Mouse (Mus musculus): ENCODE measurements around the gene Fyn. TPM values are rescaled to one million over a fixed set of nuclear protein-coding genes. Genes with fewer than 3 reads are reported as not detected.
A peak's percentile ranks its signal among the peaks of the same experiment; 100 is the strongest.

Fyn gene
- total RNA-seq, 2 experiments from 2014 or later: 13.3 to 17.8 TPM

DNA sequence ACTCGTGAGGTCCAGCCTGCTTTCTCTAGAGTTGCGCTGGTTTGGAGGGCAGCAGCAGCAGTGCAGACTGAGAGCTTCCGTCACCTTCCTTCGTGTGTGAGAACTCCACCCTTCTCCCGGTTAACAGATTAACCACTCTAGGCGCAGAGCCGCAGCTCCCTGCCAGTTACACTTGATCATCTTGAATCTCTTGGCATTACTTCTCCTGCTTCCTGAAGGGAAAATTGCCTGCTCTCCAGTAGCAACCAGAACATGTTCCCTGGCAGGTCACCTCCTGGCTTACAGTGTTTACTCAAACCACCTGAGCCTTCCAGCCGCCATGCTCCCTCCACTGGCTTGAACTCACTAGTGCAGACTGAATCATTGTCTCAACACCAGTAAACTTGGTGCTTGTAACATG, 94.1 kb downstream of the Fyn start:
- no peak for DNase-seq
- intact Hi-C loops (cut with DNase I; ENCODE audit: low total_unique reads): no loop called here

DNA sequence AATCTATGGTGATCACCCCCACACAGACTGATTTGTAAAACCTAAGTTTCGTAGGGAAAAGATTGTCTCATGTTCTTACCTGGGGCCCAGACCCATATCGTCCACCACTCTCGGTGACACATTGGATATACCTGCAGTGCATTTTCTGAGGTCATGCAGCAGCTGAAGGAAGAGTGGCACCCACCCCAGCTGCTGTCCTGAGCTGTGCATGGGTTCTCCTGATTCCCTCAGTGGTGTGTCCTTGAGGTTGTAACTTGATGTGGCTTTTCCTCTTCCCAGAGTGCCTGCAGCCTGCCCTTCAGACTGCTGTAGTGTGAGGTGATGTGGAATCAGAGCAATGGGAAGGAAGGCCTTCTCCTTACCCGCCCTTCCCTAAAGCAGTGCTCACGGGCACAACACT, 95.7 kb downstream of the Fyn start:
- no peak for DNase-seq
- intact Hi-C loops (cut with DNase I; ENCODE audit: low total_unique reads): no loop called here

DNA sequence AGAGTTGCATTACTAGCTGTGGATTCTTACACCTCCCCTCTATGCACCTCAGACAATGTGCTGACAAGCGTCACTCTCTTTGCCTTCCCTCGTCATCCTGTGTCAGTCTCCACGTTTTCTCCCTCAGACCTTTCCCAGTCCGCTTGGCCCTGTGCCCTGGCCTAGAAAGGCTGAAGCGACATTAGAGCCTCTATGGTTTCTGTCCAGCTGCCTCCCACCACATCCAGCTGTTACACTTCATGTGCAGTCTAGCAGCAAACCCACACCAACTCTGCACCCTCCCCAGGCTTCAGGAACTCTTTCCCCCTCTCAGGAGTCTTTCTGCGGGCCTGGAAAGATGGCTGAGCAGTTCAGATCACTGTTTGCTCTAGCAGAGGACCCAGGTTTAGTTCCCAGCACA, 98.7 kb downstream of the Fyn start:
- peak; percentile 89 for DNase-seq
- intact Hi-C loops (cut with DNase I; ENCODE audit: low total_unique reads): no loop called here

DNA sequence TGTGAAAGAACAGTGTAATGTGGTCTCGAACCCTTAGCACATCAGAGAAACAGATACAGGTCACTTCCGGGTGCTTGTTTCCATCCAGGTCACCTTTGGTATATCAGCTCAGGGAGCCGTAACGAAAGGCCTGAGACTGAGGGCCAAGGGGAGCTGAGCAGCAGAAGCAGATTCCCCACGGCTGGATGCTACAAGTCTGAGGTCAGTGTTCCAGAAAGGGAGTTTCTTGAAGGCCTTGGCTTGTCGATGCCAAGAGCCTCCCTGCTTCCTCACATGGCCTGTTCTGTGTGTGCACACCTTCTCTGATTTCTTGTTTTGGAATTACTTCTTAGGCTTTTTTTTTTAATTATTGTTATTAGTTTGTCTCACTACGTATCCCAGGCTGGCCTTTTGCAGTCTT, 99.2 kb downstream of the Fyn start:
- intact Hi-C loops (cut with DNase I; ENCODE audit: low total_unique reads): no loop called here

DNA sequence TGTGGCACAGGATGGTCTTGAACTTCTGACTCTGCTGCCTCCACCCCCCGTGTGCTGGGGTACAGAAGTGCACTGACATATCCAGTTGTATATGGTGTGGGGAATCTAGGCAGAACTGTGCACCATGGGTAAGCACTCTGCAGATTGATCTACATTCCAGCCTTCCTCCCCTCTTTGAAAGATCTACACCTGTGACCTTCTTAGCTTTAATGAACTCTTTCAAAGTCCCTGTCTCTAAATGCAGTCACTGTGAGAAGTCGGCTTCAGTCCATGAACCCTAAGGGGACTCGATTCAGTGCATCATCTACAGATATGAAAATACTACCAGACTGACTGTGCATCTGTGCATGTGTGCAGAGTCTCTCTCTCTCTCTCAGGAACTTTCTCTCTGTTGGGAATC, 99.9 kb downstream of the Fyn start:
- DNase-seq: no peak
- intact Hi-C loops (cut with DNase I; ENCODE audit: low total_unique reads): no loop called here

More for the DNA sequence above, 99.2 kb downstream of the Fyn start:
- DNase-seq: no peak

DNA sequence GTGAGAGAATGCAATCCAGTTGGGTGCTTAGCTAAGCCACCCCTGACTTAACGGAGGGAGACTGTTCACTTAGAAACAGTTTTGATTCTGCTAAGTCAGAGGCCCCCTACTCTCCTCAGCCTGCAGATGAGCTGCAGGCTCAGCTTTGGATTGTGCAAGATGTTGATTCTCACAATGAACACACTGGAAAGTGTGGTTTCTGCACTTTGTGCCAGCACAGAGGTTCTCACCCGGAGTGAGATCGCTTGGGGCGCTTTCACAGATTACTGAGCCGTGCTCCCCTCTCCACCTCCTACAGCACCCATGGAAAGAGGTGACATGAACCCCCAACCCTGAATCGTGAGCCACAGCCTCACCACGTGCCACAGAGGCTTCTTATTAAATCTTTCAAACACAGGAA, 100.7 kb downstream of the Fyn start:
- no peak for DNase-seq

DNA sequence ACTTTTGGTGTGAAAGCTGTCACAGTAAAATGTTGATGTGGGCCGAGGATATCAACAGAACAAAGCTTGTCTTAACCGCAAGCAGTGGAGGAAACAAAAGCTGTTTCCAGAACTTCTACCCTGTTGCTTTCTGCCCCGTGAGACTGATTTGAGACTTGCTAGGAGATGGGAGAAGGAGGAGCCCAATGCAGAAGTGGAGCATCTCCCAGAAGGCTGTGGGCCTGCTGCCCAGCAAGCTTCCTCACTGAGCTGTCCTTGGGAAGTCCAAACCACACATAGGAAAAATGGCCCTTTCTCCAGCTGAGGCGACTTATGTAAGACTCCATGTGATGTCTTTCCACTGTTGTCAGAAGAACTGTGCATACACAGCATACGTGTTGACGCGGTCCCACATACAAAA, 101.7 kb downstream of the Fyn start:
- intact Hi-C loops (cut with DNase I; ENCODE audit: low total_unique reads): no loop called here
- peak; percentile 69 for DNase-seq

More for the DNA sequence above, 100.7 kb downstream of the Fyn start:
- intact Hi-C loops (cut with DNase I; ENCODE audit: low total_unique reads): no loop called here

DNA sequence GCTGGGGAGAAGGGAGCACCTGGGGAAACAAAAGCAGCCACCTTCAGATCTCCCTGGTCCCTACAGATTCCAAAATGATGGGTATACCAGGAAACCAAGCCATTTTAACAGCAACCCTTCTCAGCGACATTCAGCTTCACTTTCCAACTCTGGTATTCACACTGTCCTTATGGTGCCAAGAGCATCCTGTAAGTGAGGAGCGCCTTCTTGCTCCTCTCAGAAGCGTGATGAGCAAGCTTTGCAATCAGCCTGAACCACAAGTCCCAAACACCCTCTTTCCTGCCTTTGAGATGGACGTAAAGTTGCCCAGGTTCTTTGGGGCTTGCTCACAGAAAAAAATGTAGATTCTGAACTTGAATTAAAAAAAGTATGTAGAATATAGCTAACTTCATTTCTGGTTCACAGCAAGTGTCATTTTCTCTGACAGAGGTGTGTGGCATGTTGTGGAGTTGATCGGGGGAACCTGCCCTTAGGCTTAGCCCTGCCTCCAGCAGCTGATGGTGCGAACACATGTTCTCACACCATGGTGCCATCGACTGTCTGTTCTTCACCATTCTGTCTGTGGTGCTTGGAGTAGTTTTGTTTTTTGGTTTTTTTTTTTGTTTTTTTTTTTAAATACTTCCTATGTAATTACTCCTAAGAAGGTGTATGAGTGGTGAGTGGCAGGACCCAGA, 102.5 kb downstream of the Fyn start:
- intact Hi-C loops (cut with DNase I; ENCODE audit: low total_unique reads): no loop called here
- no peak for DNase-seq

DNA sequence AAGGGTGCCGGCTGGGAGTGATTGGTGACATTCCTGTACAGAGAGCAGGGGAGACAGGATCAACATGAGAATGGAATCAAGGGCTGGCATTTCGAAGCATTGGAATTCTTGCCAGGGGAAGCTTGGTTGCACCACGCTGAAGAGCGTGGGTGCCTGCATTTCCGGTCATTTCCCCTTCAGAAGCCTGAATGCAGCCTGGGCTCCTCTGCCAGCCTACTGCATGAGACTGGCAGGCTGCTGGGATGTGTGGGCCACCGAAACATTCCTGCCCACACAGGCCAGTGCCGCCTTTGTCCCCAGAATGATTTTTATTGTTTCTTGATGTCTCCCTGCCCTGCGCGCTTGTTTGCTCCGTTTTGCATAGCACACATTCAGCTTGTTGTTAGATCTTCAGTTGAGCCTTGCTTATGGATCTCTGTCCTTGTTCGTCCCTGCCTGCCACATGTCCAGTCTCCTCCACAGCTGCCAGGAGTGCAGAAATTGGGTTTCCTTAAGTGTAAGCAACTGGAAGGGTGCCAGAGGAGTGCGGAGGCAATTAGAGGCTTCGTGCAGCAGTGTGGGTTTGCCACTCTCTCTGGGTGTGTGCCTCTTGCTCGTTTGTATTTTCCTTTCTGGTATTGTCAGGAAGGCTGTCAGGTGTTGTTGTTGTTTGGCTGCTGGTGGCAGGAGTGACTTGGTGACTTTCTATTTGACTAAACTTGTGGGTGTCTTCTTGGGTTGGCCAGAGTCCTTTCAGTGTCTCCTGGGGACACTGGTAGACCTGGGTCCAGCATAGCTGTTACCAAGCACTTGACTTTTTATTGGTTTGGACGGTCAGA, 103.3 kb downstream of the Fyn start:
- DNase-seq: no peak
- intact Hi-C loops (cut with DNase I; ENCODE audit: low total_unique reads): no loop called here

DNA sequence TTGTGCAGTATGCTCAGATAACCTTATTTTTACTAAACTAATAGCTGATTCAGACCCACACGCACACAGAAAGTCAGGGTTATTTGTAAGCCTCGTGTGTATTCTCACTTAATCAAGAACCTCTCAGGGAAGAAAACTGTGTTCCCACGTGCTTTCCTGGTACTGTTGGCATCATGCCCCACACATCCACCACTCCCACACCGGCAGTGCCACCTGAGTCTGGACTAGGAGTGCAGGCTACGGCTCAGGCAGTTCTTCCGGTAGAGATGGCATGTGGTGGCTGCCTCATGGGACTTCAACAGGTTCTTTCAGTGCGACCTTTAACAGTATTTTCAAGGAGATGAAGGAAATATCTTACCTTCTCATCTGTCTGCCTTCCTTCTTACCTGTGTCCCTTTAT, 104.3 kb downstream of the Fyn start:
- intact Hi-C loops (cut with DNase I; ENCODE audit: low total_unique reads): no loop called here
- no peak for DNase-seq

DNA sequence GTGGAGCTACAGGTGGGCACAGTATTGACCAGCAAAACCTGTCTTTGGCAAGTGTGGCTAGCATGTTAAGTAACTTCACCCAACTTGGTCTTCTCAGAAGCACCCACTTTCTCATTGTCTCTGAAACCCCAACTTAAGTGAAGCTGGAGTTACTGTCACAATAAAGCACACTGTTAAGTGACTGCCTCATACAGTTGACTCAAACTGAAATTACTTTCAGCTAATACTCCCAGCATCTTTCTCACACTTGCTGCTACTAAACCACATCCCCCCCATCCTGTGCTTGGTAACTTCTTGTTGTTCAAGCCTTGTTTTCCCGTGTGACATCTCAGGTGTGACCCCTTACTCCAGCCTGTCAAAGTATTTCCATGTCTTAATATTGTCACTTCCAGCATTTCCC, 110.7 kb downstream of the Fyn start:
- intact Hi-C loops (cut with DNase I; ENCODE audit: low total_unique reads): no loop called here
- DNase-seq: no peak

DNA sequence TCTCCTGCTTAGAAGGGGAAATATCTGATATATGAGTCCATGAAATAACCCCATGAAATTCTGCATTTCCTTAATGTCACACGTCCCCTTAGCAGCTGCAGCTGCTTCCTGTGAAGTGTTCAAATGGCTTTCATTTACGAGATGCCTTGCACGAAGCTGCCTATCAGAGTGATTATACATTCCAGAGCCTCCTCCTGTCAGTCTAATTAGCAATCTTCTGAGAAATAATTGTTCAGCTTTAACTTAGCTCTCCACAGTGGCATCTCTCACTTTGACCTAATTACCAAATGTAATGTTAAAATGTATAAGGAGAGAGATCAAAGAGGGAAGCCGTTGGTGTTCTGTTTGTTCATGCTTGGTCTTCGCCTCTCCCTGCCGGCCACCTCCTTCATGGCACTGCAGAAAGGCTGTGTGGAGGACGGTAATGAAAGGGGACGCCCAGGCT, 115.7 kb downstream of the Fyn start:
- DNase-seq: no peak
- intact Hi-C loops (cut with DNase I; ENCODE audit: low total_unique reads): no loop called here

DNA sequence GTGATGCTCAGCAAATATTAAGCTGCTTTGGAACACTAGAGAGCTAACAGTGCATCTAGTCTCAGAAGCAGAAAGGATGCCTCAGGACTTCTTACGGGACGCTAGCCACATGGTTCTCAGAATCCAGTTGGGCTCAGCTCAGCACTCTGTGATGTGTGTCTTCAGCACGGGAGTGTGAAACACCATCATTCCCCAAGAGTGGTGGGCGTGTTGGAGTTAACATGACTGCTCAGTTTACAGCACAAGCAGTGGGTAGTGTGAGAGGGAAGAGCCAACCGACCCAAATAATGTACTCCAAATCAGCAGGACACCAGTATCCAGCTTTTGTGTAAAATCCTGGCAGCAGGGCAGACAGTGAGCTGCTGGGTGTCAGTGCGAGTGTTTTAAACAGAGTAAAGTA, 116.2 kb downstream of the Fyn start:
- DNase-seq: no peak
- intact Hi-C loops (cut with DNase I; ENCODE audit: low total_unique reads): no loop called here

DNA sequence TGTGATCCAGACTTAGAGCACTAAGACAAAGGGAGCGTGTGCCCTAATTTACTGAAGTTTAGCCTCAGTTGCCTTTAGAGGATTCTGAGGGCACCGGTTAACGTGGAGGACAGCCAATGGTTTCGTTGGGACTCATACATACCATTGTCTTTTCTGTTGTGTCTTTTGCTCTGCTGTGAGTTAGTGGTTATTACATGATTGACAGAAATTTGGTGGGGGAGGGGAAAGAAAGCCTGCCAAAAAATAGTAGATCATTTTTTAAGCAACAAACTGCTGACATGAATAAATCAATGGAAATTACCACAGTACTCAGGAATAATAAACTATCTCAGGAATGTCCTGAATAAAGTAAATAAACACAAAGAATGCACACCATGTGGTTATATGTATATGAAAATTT, 117.3 kb downstream of the Fyn start:
- DNase-seq: no peak
- intact Hi-C loops (cut with DNase I; ENCODE audit: low total_unique reads): no loop called here

DNA sequence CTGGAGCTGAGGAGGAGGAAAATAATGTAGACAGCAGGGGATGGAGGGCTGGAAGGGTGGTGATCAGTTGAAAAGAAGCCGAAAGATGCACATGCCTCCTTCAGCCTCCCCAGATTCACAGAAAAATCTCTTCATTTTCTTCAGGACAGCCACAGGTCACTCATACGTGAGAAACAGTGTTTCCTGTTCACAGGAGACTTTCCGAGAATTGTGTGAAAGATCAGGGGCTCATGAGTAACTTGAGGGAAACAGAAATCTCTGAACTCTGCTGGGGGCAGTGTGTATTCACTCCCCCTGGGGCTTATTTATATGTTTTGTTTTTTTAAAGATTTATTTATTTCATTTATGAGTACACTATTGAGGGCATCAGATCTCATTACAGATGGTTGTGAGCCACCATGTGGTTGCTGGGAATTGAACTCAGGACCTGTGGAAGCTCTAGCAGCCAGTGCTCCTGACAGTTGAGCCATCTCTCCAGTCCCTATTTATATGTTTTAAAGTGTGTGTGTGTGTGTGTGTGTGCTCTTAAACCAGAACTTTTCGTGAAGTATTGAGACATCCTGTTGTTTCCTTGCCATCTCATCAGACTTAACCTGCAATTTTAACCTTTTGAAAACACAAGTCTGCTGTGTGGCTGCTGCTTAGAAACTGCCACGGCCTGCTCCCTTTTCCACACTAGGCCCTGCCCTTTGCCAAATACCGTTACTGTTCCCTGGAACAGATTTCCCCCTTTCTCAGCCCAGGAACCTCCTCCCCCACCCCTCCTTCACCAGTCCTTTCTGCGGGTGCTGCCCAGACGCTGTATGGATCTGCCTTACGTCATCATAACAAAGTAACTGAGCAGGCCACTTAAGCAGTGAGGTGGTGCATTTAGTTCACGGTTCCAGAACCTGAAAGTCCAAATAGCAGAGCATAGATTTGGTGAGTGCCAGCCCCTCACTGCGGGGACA, 118.1 kb downstream of the Fyn start:
- DNase-seq: no peak
- intact Hi-C loops (cut with DNase I; ENCODE audit: low total_unique reads): no loop called here

DNA sequence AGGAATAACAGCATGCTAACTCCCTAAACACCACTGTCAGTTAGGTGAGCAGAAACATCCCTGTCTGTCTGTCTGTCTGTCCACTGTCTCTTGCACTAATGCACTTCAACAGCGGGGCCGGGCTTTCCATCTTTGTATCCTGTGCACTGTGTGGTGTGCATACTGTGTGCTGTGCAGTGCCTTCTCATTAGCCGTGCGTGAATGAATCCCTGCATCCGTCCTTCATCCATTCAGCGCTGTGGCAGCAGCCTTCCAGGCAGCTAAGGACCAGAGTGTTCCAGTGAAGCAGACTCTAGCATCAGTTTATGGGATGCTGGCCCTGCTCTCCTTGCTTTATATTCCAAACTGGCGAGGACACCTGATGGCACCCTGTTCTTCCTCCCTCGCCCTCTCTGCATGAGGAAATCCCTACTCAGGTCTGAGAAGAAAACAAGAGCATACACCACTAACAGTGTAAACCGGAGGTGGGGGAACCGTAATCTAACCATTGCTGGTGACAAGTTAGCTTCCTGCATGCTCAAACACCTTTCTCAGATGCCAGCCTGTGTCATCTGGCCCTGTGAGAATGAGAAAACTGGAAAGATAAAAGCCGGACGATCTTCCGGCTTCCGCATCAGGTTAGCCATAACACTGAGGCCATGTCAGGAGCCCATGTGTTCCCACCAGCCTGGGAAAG, 119.2 kb downstream of the Fyn start:
- no peak for DNase-seq
- intact Hi-C loops (cut with DNase I; ENCODE audit: low total_unique reads): no loop called here

DNA sequence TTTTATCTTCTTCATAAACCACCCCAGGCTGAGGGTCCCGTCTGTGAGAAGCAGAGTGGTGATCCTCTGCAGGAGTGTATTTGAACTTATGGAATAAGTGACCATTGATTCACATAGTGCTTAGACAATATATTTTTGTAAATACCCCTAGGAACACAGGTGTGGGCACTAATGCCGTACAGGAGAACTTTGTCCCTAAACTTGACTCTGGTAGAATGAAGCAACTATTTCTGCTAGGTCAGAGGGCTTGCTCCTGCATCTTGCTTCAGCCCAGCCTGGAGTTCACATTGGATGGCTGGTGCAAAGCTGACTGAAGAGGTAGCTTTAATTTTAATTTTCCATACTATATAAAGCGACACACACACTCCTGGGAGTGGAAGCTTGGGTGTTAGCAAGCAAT, 119.9 kb downstream of the Fyn start:
- DNase-seq: no peak
- intact Hi-C loops (cut with DNase I; ENCODE audit: low total_unique reads): no loop called here

DNA sequence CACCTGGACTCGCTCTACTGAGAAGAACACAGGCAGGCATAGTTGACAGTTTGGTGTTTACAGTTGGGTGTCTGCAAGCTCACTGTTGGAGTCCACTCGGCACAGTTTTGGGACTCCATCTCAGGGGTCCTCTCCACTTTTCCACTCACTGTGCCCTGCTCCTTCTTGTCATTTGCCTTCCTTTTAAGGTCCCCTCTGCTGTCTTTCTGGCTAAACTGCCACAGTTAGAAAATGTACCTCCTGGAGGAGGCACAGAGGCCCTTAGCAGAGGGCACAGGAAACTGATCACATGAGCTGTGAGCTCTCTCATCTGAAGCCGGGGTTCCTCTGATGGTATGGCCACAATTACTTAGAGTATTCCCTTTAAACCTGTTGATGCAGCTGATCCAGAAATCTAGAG, 120.3 kb downstream of the Fyn start:
- DNase-seq: no peak
- intact Hi-C loops (cut with DNase I; ENCODE audit: low total_unique reads): no loop called here

DNA sequence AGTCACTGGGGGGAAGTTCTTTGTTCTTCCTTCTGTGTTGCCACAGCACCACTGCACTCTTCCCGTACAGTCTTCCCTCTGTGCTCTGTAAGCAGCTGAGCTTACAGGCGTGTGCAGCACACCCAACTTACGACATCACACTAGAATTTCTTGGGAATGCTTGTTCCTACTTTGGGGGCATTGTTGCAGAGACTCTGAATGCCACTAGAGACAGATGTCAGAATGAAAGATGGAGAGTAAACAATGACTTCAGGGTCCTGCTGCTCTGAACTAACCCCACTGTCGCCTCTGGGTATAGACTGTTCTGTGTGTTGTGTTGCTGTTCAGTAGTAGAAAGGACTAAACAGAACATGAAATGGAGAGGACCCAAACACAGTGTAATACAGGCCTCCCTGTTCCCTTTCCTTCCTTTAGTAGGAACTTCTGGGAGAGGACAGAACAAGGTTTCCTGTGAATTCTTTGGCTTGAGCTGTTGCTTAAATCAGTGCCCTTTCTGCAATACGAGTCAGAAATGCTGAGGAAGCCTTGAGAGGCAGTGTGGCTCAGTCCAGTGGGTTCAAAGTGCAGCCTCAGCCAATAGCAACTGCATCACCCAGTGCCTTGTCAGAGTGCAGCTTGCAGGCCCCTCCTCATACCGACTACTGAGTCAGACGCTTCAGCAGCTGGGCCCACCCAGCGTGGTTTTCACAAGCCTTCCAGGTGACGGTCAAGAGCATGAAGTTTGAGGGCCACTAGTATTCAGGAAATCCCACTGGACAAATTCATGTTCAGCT, 121.9 kb downstream of the Fyn start:
- intact Hi-C loops (cut with DNase I; ENCODE audit: low total_unique reads): no loop called here
- DNase-seq: no peak
